Mouse (Mus musculus): Measurements from ENCODE around the gene Dhx35.

Gene Dhx35

GRCm38 (mm10) chr2:158815686-158816085 is 21.1 kb downstream of the Dhx35 start:
- DNase-seq = no peak

GRCm38 (mm10) chr2:158816239-158816638 is 21.6 kb downstream of the Dhx35 start:
- DNase-seq = no peak

DNA sequence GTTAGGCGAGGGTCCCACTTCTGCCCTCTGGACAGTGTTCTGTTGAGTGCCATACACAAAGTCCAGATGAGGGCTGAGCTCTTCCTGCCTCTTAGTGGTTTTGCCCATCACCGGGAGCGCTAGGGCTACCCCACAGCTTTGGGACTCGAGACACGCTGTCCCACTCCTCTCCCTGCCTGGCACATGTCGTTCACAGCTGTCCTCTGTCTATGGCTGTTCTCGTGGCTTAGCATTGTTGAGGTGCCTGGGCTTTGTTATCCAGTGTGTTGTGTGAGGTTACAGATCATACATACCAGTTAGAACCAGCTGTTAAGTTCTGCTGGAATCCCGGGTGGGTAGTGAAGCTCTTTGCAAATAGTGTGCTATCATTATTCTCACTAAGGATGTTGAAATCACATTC is 23.1 kb downstream of the Dhx35 start:
- DNase-seq = no peak

GRCm38 (mm10) chr2:158828124-158828523 is 33.5 kb downstream of the Dhx35 start:
- no peak for DNase-seq

DNA sequence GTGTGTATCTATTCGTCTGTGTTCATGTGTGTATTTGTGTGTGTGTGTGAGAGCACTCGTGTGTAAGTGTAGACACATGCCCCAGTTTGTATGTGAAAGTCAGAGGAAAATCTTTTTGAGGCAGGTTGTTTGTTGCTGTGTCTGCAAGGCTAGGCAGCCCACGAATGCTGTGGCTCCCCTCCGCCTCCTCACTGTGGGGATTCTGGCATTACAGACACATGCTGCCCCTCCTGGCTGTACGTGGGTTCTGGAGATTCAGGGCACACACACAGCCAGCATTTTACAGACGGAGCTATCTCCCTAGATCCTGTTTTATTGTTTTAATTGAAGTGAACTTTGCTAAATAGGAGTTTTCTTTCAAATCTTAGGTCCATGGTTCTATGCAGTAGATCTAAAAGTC is 35.1 kb downstream of the Dhx35 start:
- no peak for DNase-seq

DNA sequence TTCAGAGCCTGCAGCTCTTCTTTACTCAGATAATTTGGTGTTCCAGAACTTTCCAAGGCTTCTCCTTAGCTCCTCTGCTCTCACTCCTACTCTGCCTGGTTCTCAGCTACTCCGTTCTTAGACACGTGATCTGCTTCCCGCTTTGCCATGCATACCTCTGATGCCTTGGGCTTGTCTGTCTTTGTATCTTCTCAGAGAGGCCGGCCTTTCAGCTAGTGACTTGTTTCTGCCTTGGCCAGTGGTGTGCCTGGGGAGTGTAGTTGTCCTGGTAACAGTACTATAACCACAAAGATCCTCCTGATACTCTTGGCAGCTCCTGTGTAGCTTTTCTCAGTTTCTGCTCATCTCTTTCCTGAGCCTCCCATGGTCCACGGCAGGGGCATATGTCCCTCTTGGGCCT is 38.6 kb downstream of the Dhx35 start:
- no peak for DNase-seq

DNA sequence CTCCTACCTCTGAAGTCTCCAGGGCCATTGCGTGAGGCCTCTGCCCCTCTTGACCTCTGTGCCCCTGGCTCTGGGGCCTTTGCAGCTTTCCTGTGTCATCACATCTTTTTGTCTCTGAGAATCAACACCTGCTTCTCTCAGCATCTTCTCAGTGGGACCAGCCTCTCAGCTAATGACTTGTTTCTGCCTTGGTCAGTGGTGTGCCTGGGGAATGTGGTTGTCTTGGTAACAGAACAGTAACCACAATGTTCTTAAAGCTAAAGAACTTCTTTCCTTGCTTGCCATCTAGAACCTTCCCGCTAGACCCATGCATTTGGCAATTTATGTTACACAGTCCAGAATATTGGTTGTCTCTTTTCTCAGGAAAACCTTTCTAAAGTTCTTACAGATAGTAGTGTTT is 39.0 kb downstream of the Dhx35 start:
- DNase-seq = no peak

DNA sequence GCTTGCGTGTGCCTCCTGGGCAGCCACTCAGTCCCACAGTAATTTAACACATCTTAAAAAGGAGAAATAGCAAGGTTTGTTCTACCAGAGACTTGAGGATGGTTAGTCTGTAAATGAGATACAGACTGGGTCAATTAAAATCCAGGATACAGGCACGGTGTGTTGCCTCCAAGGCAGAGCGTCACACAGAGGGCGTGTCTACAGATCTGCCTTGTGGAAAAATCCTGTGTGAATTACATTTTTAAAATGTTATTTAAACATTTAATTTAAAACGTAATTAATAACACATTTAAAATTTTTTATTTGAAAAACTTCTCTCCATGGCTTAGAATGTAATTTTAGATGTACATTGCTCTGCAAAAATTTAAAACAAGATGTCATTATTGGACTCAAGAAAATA is 48.7 kb downstream of the Dhx35 start:
- no peak for DNase-seq

DNA sequence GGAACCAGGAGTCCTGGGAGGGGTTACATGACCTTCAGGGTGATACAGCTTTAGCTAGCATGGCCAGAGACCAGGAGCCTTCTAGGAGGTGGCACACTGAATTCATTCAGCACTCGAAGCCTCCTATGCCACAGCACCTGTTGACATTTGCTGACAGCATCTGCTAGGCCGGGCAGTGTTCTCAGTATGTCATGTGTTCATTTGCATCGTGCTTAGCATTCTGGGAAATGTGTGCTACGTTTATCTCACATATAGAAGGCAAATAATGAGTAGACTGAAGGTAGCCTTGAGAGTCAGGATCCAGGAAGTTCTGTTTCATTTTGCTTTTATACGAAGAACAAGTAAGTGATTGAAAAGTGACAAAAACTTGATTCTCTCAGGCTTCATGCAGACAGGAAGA is 50.4 kb downstream of the Dhx35 start:
- DNase-seq = no peak

DNA sequence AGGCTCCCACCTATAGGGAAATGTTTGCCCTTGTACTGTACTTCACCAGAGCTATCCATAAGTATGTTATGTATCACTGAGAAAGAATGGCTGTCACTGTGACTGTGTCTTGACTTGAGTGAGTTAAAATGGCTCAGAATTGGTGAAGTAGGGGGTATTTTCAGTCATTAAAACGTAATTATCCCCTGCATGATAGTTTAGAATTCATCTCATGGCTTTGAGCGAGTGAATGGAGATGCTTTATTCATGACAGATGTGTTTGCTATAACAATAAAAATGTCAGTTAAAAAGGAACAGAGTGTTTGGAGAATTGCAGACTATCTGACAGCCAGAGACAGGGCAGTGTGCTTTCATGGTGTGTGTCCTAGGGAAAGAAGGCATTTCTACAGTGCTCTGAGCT is 51.6 kb downstream of the Dhx35 start:
- no peak for DNase-seq

DNA sequence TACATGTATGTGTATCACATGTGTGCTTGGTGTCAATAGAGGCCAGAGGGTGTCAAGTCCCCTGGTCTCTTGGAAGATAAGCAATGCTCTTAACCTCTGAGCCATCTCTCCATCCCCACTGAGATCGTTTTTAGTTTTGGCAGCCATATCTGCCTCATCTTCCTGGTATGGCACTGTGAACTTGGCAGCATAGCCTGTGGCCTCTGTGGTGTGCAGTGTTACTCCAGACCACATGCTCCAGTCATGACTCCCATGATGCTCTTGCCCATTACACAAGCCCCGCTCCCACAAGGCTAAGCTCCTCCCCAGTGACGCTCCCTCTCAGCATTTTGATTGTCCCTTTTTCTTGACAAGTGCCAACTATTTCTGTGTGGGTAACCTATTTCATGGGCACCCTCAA is 53.4 kb downstream of the Dhx35 start:
- DNase-seq = peak in 1 of 2 experiments; percentile 9

- DNase-seq = no peak
Measured at GRCm38 (mm10) chr2:158849416-158849815, 54.8 kb downstream of the Dhx35 start.

GRCm38 (mm10) chr2:158852579-158852978 is 58.0 kb downstream of the Dhx35 start:
- DNase-seq = peak; percentile 15 to 17

GRCm38 (mm10) chr2:158856896-158857499 is 62.4 kb downstream of the Dhx35 start:
- no peak for DNase-seq

DNA sequence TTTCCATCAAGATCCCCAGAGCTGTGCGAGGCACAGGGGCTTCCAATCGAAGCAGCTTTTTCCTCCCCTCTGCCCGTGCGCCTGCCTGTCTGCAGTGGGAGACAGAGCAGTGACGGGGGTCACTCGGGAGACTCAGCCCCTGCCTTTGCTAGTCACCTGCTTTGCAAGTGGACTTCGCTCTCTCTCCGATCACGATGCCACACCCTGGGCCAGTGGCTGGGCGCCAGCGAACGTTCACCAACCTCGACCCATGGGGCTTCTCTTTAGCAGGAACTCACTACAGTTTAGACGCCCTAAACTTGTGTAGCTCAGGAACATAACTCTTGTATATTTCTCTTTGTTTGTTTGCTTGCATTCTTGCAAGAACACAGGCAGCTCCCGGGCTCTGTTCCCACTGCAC is 63.0 kb downstream of the Dhx35 start:
- DNase-seq = no peak

- DNase-seq = no peak
Measured at GRCm38 (mm10) chr2:158861115-158861514, 66.5 kb downstream of the Dhx35 start.

DNA sequence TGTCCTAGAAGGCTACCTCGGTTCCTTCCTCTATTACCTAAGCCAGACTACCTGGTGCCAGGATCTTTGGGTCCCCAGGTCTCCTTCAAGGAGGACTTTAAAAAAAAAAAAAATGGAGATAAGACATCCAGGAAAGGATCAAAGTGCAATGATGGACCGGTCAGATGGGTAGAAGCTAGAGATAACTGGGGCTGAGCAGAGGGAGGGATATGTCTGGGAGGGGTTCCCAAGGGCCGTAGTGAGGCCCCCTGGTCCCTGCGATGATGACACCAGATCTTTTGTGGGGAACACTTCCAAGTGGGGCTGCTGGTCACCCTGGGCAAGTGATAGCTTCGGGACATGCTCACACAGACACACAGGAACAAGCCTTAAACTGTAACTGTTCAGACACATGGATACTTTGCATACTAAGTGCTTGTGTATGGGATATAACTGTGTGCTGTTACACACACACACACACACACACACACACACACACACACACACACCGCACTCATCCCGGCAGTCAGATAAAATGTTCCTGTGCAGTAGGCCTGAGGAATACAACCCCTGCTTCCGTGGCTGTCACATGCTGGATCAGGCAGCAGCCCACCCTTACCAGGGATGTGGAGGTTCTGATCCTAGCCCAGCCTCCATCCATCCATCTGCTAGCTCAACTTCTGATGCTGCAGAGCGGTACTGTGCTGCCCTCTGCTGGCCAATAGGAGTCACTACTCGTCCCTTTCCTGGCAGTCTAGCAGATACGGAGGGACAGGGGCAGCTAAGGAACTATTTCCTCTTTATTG is 68.9 kb downstream of the Dhx35 start:
- peak; percentile 35 to 56 for DNase-seq

DNA sequence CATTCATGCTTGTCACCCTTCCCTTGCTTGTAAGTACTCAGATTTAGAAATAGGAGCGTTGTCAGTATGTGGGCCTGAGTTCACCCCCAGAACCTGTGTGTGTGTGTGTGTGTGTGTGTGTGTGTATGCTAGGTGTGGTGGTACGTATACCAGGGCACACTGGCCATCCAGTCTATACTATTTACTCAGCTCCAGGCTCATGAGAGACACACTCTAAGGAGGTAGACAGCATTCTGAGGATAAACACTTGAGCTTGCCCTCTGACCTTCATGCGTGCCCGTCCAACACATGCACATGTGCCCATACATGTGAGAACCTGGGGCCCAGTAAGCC is 69.5 kb downstream of the Dhx35 start:
- no peak for DNase-seq

GRCm38 (mm10) chr2:158865358-158865757 is 70.8 kb downstream of the Dhx35 start:
- DNase-seq = peak; percentile 52 to 72

GRCm38 (mm10) chr2:158886571-158886970 is 92.0 kb downstream of the Dhx35 start:
- no peak for DNase-seq

DNA sequence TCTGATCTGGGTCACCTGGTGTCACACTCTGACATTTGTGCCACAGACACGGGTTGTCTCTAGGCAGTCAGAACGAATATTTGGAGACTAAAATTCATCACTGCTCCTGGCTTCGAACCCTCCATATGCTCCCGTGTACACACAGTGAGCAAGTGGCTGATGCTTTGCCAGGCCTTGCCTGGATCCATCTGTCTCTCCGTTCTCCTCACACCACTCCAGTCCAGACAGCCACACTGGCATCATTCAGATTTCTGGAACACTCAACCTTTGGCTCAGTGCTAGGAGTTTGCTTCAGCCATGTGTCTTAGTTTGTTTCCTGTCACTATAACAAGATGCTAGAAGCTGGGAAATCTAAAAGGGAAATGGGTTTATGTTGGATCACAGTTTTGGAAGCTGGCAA is 93.9 kb downstream of the Dhx35 start:
- DNase-seq = no peak

DNA sequence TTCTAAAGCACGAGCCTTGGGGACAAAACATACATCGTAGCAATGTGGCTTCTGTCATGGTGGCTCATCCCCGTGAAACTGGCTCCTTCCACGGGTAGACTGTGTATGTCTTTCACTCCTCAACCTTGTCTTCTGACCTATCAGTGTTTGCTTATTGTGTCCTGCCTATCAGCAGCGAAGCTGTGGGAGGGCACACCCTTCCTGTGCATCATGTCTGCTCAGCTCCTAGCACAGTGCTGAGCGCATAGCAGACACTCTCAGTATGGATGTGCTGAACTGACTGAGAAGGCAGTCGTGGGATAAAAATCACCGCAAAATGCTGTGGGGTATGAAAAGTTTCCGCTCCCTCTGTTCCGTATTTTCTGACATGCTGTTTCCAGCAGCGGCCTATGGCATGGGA is 94.6 kb downstream of the Dhx35 start:
- DNase-seq = no peak

- no peak for DNase-seq
Measured at GRCm38 (mm10) chr2:158891319-158891718, 96.7 kb downstream of the Dhx35 start.

- no peak for DNase-seq
Measured at GRCm38 (mm10) chr2:158893171-158893853, 98.7 kb downstream of the Dhx35 start.

All from cerebellum, adult 18-20 months (tissue).